Mouse (Mus musculus) thymus, postnatal 14 days (tissue): ENCODE measurements around the gene Spocd1.
"Not testable (repeated sequence)": the region's sequence is repeated elsewhere in the genome, so short reads cannot be mapped to it uniquely, and the experiment has no call there.

ENCODE experiments used
- DNase-seq: peaks from one replicate; pipeline ENCODE4 v3.0.0; 2021

Spocd1 gene

GRCm38 (mm10) chr4:129928949-129929348 lies at the start of gene Spocd1:
Gene Spocd1 (plus strand): TSS chr4:129929249.
- no peak for DNase-seq

GRCm38 (mm10) chr4:129880615-129881014 lies 48.4 kb upstream of the Spocd1 start:
- DNase-seq: no peak

GRCm38 (mm10) chr4:129881661-129882060 lies 47.4 kb upstream of the Spocd1 start:
- DNase-seq: no peak

GRCm38 (mm10) chr4:129882555-129883293 lies 46.3 kb upstream of the Spocd1 start:
- DNase-seq: peak; percentile 81

GRCm38 (mm10) chr4:129884041-129884930 lies 44.8 kb upstream of the Spocd1 start:
- no peak for DNase-seq

- DNase-seq: no peak
Measured at GRCm38 (mm10) chr4:129889661-129890060, 39.4 kb upstream of the Spocd1 start.

- DNase-seq: no peak
Measured at GRCm38 (mm10) chr4:129890094-129890493, 39.0 kb upstream of the Spocd1 start.

GRCm38 (mm10) chr4:129894861-129895260 lies 34.2 kb upstream of the Spocd1 start:
- no peak for DNase-seq

- DNase-seq: not testable (repeated sequence)
Measured at GRCm38 (mm10) chr4:129898815-129899214, 30.2 kb upstream of the Spocd1 start.

GRCm38 (mm10) chr4:129902394-129902793 lies 26.7 kb upstream of the Spocd1 start:
- no peak for DNase-seq

GRCm38 (mm10) chr4:129903577-129903976 lies 25.5 kb upstream of the Spocd1 start:
- DNase-seq: no peak

- no peak for DNase-seq
Measured at GRCm38 (mm10) chr4:129905032-129905431, 24.0 kb upstream of the Spocd1 start.

GRCm38 (mm10) chr4:129906016-129906415 lies 23.0 kb upstream of the Spocd1 start:
- no peak for DNase-seq

GRCm38 (mm10) chr4:129908836-129909235 lies 20.2 kb upstream of the Spocd1 start:
- DNase-seq: no peak

GRCm38 (mm10) chr4:129909261-129909731 lies 19.8 kb upstream of the Spocd1 start:
- DNase-seq: no peak

GRCm38 (mm10) chr4:129912998-129913397 lies 16.1 kb upstream of the Spocd1 start:
- no peak for DNase-seq

- DNase-seq: peak; percentile 50
Measured at GRCm38 (mm10) chr4:129913761-129914644, 15.0 kb upstream of the Spocd1 start.

- no peak for DNase-seq
Measured at GRCm38 (mm10) chr4:129914686-129915085, 14.4 kb upstream of the Spocd1 start.

- no peak for DNase-seq
Measured at GRCm38 (mm10) chr4:129915349-129915988, 13.6 kb upstream of the Spocd1 start.

GRCm38 (mm10) chr4:129916159-129916558 lies 12.9 kb upstream of the Spocd1 start:
- no peak for DNase-seq

GRCm38 (mm10) chr4:129917016-129917603 lies 11.9 kb upstream of the Spocd1 start:
- DNase-seq: no peak

- no peak for DNase-seq
Measured at GRCm38 (mm10) chr4:129918464-129918863, 10.6 kb upstream of the Spocd1 start.
